In the genomic region with DNA sequence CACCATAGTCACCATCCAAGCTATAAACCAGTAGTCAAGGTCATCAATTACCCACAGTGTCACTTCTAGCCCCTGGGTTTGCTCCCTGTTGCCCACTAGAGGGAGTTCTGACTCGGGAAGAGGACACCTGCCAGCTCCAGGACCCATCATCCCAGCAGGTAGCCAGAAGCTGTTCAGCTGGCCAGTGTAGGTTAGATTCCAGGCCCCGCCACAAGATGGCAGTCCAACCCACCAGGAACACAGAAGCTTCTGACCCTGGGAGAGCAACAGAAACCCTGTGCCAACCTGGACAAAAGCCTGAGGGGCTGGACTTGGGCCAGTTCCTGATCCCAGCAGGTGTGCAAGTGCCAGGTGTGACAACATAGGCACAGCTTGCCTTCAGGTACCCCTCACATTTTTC, we compare ENCODE assay signal across 9 mouse cellular contexts. TPM values are rescaled to one million over a fixed set of nuclear protein-coding genes. Genes with fewer than 3 reads are reported as not detected.
A peak's percentile ranks its signal among the peaks of the same experiment; 100 is the strongest.
DNase-seq lines count a peak whose midpoint lies in the region; TF ChIP-seq lines count a peak whose summit lies in the region.
"Had no signal": no experiment of that assay in that cellular context is flagged by ENCODE, and none has a peak within 500 bp of the region (broad histone marks: within the 10 kb centered on the region; RNA-seq: fewer than 3 reads in every experiment).

No protein-coding gene starts in this region.

- no peaks in the 10 kb centered on the region for H3K4me1 ChIP-seq in ES-E14 (ENCODE audit: control insufficient read depth in 2 of 2, insufficient read depth in 2 of 2, low read length in 2 of 2, poor library complexity in 1 of 2)
- peaks cover 4% of the 10 kb centered on the region; the same call in 1 of the 2 replicates for H3K4me1 ChIP-seq in bone marrow, adult 2 months (ENCODE audit: control insufficient read depth, insufficient read depth, low read length)

- H3K9ac ChIP-seq in ES-E14 (ENCODE audit: insufficient read depth, low read depth, low read length, poor library complexity, severe bottlenecking): no peak overlapping the region
- H3K9ac ChIP-seq: limb, embryonic 12.5 days had no signal

- no peak overlapping the region for H3K27ac ChIP-seq in ES-E14 (ENCODE audit: insufficient read depth, low read depth, low read length, poor library complexity, severe bottlenecking)
- H3K27ac ChIP-seq in bone marrow, adult 2 months (ENCODE audit: control insufficient read depth, insufficient read depth, low read depth, low read length, poor library complexity): no peak overlapping the region
- H3K27ac ChIP-seq: limb, embryonic 12.5 days had no signal

- no peak for TF ChIP-seq POLR2A in bone marrow, adult 2 months (IDR thresholded peaks at IDR 0.05; ENCODE audit: borderline replicate concordance, control insufficient read depth, low read depth, low read length)

- no peaks in the 10 kb centered on the region for H3K36me3 ChIP-seq in ES-E14 (ENCODE audit: control insufficient read depth, insufficient read depth, low read length, poor library complexity, severe bottlenecking)
- H3K36me3 ChIP-seq: limb, embryonic 12.5 days had no signal

- DNase-seq in ES-E14 (ENCODE audit: low read depth, low spot score): peak; percentile 87
- DNase-seq in fat pad, adult 2 months (ENCODE audit: extremely low read depth, low read depth, low spot score): peak; percentile 4
- peak; percentile 86 for DNase-seq in heart, postnatal 4 days
- DNase-seq in layer of hippocampus, adult 9-11 months: peak; percentile 66
- DNase-seq in lung, postnatal 4 days: peak; percentile 80 to 84
- peak; percentile 83 for DNase-seq in right cerebral cortex, postnatal 25 days
- peak; percentile 40 for DNase-seq in yolk sac, embryonic 10.5 days (ENCODE audit: low spot score)

- peak; percentile 86 for TF ChIP-seq CTCF in bone marrow, adult 2 months (IDR thresholded peaks at IDR 0.05; ENCODE audit: control insufficient read depth, insufficient read depth, low read length)

- in situ Hi-C loops in ES-E14 (cut with MboI; ENCODE audit: low sequenced_read_pairs in 2 of 2, unreplicated experiment in 2 of 2): loop anchor here (5.0 to 25.0 kb wide), 3 partner anchors 169 to 214 kb away; no protein-coding TSS in a partner anchor

- no peak overlapping the region for H3K4me3 ChIP-seq in ES-E14 (ENCODE audit: insufficient read depth in 1 of 2, low read depth in 1 of 2, low read length in 2 of 2, poor library complexity in 1 of 2, severe bottlenecking in 1 of 2)
- H3K4me3 ChIP-seq in bone marrow, adult 2 months (replicated peaks; ENCODE audit: control insufficient read depth, low read depth, low read length): no peak overlapping the region
- H3K4me3 ChIP-seq: limb, embryonic 12.5 days had no signal

- H3K9me3 ChIP-seq in ES-E14 (ENCODE audit: control insufficient read depth, insufficient read depth, low read depth, low read length): no peaks in the 10 kb centered on the region
- H3K9me3 ChIP-seq: limb, embryonic 12.5 days had no signal

- WGBS in bone marrow, adult 2 months: 0% methylated on average over 2 of the region's 2 CpGs

TF ChIP-seq in ES-E14, 5 proteins besides CTCF, POLR2A, EP300 and RAD21:
- TF ChIP-seq MAFK (IDR thresholded peaks at IDR 0.05; ENCODE audit: insufficient read depth, low read depth, low read length) (no peak), ZNF384 (IDR thresholded peaks at IDR 0.05; ENCODE audit: low read depth, low read length) (no peak), ZC3H11A (IDR thresholded peaks at IDR 0.05; ENCODE audit: borderline replicate concordance, low read depth, low read length) (peak; percentile 73), HCFC1 (IDR thresholded peaks at IDR 0.05; ENCODE audit: borderline replicate concordance, insufficient read depth, low read length) (peak; percentile 33; the same call in 1 of the 2 replicates), CHD2 (IDR thresholded peaks at IDR 0.05; ENCODE audit: low read depth, low read length) (no peak)

RNA-seq across cellular contexts. Expression of a gene that starts 3.2 kb away (rescaled TPM):
- 0.18 TPM in 1 of 2 replicates, not detected in the other for total RNA-seq in ES-E14 (2012; rRNA removed)
- polyA plus RNA-seq in bone marrow, adult 2 months (2011; ENCODE audit: insufficient read depth, insufficient read length, low replicate concordance, missing spikeins): 0.25 and 0.32 TPM in 2 replicates
- total RNA-seq in heart, postnatal 4 days (2021): under 1 TPM; 0.02 to 0.05 TPM

RNA-seq across cellular contexts. Expression of a gene that starts 16.8 kb away (rescaled TPM):
- total RNA-seq in ES-E14 (2012; rRNA removed): not detected in 2 replicates
- polyA plus RNA-seq in bone marrow, adult 2 months (2011; ENCODE audit: insufficient read depth, insufficient read length, low replicate concordance, missing spikeins): not detected in 2 replicates
- total RNA-seq in heart, postnatal 4 days (2021): not detected

Comparison
In these comparisons a context has a peak if more than half of its experiments do, and no peak if none do; other contexts are left out.
1. DNase-seq: peak in every context shown above with its lines; median percentile 87 in ES-E14; 86 in heart, postnatal 4 days; 83 in right cerebral cortex, postnatal 25 days; 82 in lung, postnatal 4 days; 66 in layer of hippocampus, adult 9-11 months; 40 in yolk sac, embryonic 10.5 days; 4 in fat pad, adult 2 months.